Mouse (Mus musculus) testis, adult 2 months (tissue): ENCODE data around the gene Fam71e2.
A peak's percentile ranks its signal among the peaks of the same experiment; 100 is the strongest.

Experiments used
- CTCF ChIP-seq: fragments of 200-500 bp; IDR thresholded peaks from 2 replicates; pipeline ENCODE4 v1.5.1; 2012; ENCODE audit warnings: low read depth, mild to moderate bottlenecking, inconsistent platforms, low read length, moderate library complexity; ENCODE audit not compliant: control insufficient read depth, insufficient read depth, insufficient replicate concordance
- POLR2A ChIP-seq: fragments of 200-500 bp; IDR thresholded peaks from 2 replicates; pipeline ENCODE4 v1.6.1; 2012; ENCODE audit warnings: low read depth, mild to moderate bottlenecking, inconsistent platforms, low read length, moderate library complexity; ENCODE audit not compliant: control insufficient read depth

DNA sequence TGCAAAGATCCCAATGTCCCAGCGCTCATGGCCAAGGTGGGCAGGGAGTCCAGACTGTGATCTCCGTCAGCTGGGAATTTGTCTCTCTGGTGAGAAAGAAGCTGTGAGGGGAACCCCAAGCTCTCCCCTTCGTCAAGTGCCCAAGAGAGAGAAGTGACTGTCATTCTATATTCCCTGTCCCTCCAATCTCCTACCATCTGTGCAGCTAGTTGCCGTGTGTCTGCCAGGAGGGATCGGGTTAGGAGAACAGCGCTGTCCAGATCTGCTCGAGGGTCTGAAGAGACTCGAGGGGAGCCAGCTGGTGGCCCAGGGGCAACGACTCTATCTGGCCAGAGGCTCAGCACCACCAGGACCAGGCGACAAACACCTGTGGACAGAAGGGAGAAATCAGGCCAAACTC lies 5.0 kb upstream of the Fam71e2 start:
- TF ChIP-seq CTCF (no peak), POLR2A (0 out of 2 replicates have a peak, but pooled peaks have one; percentile 17)
